Mouse (Mus musculus) frontal cortex, postnatal 25 days (tissue): ENCODE results near the gene Olfr1065.
"Not testable (repeated sequence)": the region's sequence is repeated elsewhere in the genome, so short reads cannot be mapped to it uniquely, and the experiment has no call there.

Experiments
- DNase-seq, 2 experiments: peaks; one replicate each; pipeline ENCODE4 v3.0.0; 2022; ENCODE audit warnings: low spot score in 2 of 2

Gene Olfr1065

GRCm38 (mm10) chr2:86450491-86450890, at the start of gene Olfr1065:
Gene Olfr1065, minus strand, starts transcription at chr2:86450591.
- not testable (repeated sequence) for DNase-seq

- no peak for DNase-seq
These were observed 36.9 kb upstream of the Olfr1065 start, which contains the start of gene Olfr228 for GRCm38 (mm10) chr2:86487286-86487685. Gene Olfr228, minus strand, starts transcription at chr2:86487386.

- DNase-seq, result peak; percentile 36 to 50
These were observed 14.2 kb upstream of the Olfr1065 start for GRCm38 (mm10) chr2:86464442-86465109.

GRCm38 (mm10) chr2:86460434-86460833, 10.0 kb upstream of the Olfr1065 start:
- no peak for DNase-seq

GRCm38 (mm10) chr2:86456169-86456568, 5.8 kb upstream of the Olfr1065 start, which contains the start of gene Olfr1066:
Gene Olfr1066, minus strand, starts transcription at chr2:86456269.
- no peak for DNase-seq

GRCm38 (mm10) chr2:86442101-86442500, 8.3 kb downstream of the Olfr1065 start:
- DNase-seq, result not testable (repeated sequence)

- DNase-seq, result not testable (repeated sequence)
These were observed 21.9 kb downstream of the Olfr1065 start for GRCm38 (mm10) chr2:86428511-86428910.

GRCm38 (mm10) chr2:86426649-86427048, 23.7 kb downstream of the Olfr1065 start, which contains the start of gene Olfr1062:
Gene Olfr1062, minus strand, starts transcription at chr2:86426749.
- DNase-seq, result not testable (repeated sequence)

- no peak for DNase-seq
These were observed 36.4 kb downstream of the Olfr1065 start, which contains the start of gene Olfr1061 for GRCm38 (mm10) chr2:86413950-86414349. Gene Olfr1061, minus strand, starts transcription at chr2:86414050.

- DNase-seq, result no peak
These were observed 55.3 kb downstream of the Olfr1065 start for GRCm38 (mm10) chr2:86395114-86395513.
